Mouse (Mus musculus): Measurements from ENCODE around the gene Cdh23.

Cdh23 gene

DNA sequence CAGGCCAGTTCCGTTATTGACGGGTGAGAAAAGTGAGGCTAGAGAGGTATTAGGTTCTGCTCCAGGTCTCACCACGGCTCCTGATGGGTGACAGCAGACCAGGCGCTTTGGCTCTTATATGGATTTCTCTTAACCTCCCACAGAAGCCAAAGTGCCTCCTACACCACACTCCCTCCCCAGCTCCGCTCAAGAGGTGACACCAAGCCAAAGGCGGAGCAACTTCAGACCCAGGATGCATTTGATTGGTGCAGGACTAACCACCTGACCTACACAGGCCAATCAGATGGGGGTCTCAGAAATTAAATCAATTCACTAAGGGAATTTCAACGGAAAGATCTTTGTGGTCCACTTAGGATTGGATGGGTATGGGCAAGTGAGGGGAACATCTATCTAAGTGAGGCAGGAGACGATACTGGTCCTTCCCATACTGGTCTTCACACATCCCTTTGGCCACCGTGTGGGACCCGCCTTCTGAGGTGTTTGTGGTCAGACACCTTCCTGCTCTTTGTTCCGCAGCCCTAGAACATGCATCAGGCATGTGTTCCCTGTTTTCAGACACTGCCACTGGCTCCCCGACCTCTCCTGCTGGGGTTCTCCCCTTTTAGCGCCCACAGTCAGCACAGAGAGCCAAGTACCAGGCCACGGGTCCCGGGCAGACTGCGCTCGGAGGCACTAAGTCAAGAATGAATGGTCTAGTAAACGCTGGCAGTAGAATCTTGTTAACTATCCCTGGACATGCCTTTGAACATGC lies 157.0 kb downstream of the Cdh23 start:
- in situ Hi-C loops (cut with MboI; ENCODE audit: low pct_unique_long_range_greater_than_20kb in 1 of 2, low sequenced_read_pairs in 2 of 2, unreplicated experiment in 1 of 2): no loop called here

- in situ Hi-C loops (cut with MboI; ENCODE audit: low pct_unique_long_range_greater_than_20kb in 1 of 2, low sequenced_read_pairs in 2 of 2, unreplicated experiment in 1 of 2): no loop called here
Observed at GRCm38 (mm10) chr10:60536098-60536811, 160.0 kb downstream of the Cdh23 start.

- in situ Hi-C loops (cut with MboI; ENCODE audit: low pct_unique_long_range_greater_than_20kb in 1 of 2, low sequenced_read_pairs in 2 of 2, unreplicated experiment in 1 of 2): no loop called here
Observed at GRCm38 (mm10) chr10:60532502-60532901, 163.8 kb downstream of the Cdh23 start.

- in situ Hi-C loops (cut with MboI; ENCODE audit: low pct_unique_long_range_greater_than_20kb in 1 of 2, low sequenced_read_pairs in 2 of 2, unreplicated experiment in 1 of 2): no loop called here
Observed at GRCm38 (mm10) chr10:60531349-60531748, 164.9 kb downstream of the Cdh23 start.

DNA sequence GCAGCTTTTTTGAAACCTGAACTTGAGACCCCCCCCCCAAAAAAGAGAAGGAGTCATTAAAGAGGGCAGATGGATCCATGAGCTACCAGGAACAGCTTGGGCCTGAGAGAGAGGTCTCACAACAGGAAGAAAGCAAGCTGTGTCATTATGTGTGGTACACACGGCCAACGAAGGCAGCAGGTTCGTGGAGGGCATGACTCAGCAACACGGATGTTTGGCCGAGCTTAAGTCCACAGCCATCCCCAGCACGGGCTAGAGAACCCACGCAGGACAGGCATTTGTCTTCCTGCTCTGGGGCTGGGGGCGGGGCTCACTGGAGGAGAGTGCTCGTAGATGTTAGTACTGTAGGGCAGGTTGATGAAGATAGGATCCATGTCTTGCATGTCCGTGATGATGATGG lies 165.7 kb downstream of the Cdh23 start:
- in situ Hi-C loops (cut with MboI; ENCODE audit: low pct_unique_long_range_greater_than_20kb in 1 of 2, low sequenced_read_pairs in 2 of 2, unreplicated experiment in 1 of 2): no loop called here

GRCm38 (mm10) chr10:60527949-60528348 lies 168.3 kb downstream of the Cdh23 start:
- in situ Hi-C loops (cut with MboI; ENCODE audit: low pct_unique_long_range_greater_than_20kb in 1 of 2, low sequenced_read_pairs in 2 of 2, unreplicated experiment in 1 of 2): no loop called here

- in situ Hi-C loops (cut with MboI; ENCODE audit: low pct_unique_long_range_greater_than_20kb in 1 of 2, low sequenced_read_pairs in 2 of 2, unreplicated experiment in 1 of 2): no loop called here
Observed at GRCm38 (mm10) chr10:60525081-60525480, 171.2 kb downstream of the Cdh23 start.

GRCm38 (mm10) chr10:60516286-60516685 lies 180.0 kb downstream of the Cdh23 start:
- in situ Hi-C loops (cut with MboI; ENCODE audit: low pct_unique_long_range_greater_than_20kb in 1 of 2, low sequenced_read_pairs in 2 of 2, unreplicated experiment in 1 of 2): no loop called here

DNA sequence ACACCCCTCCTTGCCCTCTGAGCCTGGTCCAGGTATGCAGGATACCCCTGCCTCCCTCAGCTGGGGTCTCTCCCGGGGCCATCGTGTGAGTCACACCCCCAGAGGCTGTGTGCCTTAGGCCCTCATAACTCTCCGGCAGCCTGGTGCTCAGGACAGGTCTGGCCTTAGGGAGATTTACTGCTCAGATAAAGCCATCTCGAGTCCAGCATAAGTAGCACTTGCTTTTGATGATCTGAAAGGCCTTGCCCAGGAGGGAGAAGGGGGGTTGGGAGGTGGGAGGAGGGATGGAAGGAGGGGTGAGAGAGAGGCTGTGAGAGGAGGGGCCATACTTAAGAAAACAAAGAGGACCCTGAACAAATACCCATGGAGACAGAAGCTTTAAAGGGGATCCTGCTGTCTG lies 197.8 kb downstream of the Cdh23 start:
- in situ Hi-C loops (cut with MboI; ENCODE audit: low pct_unique_long_range_greater_than_20kb in 1 of 2, low sequenced_read_pairs in 2 of 2, unreplicated experiment in 1 of 2): no loop called here

DNA sequence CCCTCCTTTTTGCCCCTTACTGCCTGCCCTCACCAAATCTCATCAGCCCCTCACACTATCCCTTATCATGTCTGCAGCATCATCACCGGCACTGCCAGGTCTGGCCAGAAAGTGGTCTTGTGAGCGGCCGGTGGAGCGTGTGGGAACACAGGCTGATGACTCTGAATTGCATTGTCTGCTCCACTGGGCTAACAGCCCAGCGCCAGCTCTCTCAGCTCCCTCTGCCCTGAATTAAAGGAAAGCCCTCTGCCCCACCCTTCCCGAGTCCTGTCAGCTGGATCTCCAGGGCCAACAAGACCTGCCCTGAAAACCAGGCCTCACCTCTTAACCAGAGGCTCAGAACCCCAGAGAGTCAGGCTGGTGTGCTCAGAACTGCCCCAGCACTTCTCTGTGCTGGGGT lies 201.2 kb downstream of the Cdh23 start:
- in situ Hi-C loops (cut with MboI; ENCODE audit: low pct_unique_long_range_greater_than_20kb in 1 of 2, low sequenced_read_pairs in 2 of 2, unreplicated experiment in 1 of 2): no loop called here

GRCm38 (mm10) chr10:60491538-60491937 lies 204.8 kb downstream of the Cdh23 start:
- in situ Hi-C loops (cut with MboI; ENCODE audit: low pct_unique_long_range_greater_than_20kb in 1 of 2, low sequenced_read_pairs in 2 of 2, unreplicated experiment in 1 of 2): no loop called here

DNA sequence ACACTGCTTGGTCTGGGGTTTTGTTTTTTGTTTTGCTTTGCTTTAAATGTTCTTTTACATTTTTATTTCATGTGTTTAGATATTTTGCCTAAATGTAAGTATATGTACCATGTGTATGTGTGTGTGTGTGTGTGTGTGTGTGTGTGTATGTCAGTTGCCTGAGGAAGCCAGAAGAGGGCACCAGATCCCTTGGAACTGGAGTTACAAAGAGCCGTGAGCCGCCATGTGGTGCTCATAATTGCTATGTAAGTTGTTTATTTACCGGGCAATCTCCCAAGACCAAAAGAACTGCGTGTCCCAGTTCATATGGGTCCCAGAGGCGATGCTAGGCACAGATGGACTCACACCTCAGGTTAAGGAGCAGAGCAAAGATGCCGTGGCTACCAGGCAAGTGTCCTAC lies 214.9 kb downstream of the Cdh23 start:
- in situ Hi-C loops (cut with MboI; ENCODE audit: low pct_unique_long_range_greater_than_20kb in 1 of 2, low sequenced_read_pairs in 2 of 2, unreplicated experiment in 1 of 2): no loop called here

DNA sequence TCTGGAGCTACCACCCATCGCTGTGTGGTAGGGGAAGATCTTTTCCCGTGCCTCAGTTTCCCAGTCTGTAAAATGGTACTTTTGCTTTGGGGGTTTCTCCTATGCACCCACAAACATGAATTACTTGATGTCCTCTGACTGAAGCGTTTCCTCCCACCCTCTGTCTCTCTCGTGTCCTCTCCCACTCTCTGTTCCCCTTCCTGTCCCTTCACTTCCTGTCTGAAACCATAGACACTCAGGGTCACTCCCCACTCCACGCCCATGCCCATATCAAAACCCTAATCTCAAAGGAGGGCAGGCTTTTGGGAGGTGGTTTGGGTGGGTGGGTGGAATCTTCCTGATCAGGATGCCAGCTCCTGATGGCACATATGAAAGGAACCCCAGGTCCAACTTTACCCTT lies 221.7 kb downstream of the Cdh23 start:
- in situ Hi-C loops (cut with MboI; ENCODE audit: low pct_unique_long_range_greater_than_20kb in 1 of 2, low sequenced_read_pairs in 2 of 2, unreplicated experiment in 1 of 2): no loop called here

DNA sequence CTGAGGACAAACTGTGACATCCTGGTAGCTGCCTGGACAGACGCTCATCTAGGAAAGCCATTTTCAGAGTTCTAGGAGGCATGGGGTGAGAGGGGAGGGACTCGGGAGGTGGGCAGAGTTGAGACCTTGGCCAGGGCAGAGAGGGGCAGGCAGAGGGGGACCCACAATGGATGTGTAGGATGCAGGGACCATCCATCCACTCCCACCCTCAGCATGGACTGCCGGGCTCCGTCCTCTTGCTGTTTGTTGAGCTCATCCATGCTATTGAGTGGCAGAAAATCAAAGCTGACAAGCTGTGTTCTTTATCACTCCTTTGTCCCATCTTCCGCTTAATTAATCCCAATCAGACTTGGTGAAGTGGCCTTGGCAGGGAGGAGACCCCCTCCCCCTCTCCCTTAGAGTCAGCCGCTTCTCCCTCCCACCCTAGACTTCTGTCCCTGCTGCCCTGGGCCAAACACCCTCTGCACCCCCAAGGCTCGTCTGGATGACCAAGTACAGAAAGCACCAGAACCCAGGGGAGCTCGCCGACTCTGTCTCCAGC lies 222.4 kb downstream of the Cdh23 start:
- in situ Hi-C loops (cut with MboI; ENCODE audit: low pct_unique_long_range_greater_than_20kb in 1 of 2, low sequenced_read_pairs in 2 of 2, unreplicated experiment in 1 of 2): no loop called here

- in situ Hi-C loops (cut with MboI; ENCODE audit: low pct_unique_long_range_greater_than_20kb in 1 of 2, low sequenced_read_pairs in 2 of 2, unreplicated experiment in 1 of 2): loop anchor here in 1 of 2 experiments (10.0 kb wide), 1 partner anchor 287 kb away; the partner anchor contains the start of gene Slc29a3
Observed at GRCm38 (mm10) chr10:60467752-60468151, 228.5 kb downstream of the Cdh23 start.

GRCm38 (mm10) chr10:60463953-60464647 lies 232.2 kb downstream of the Cdh23 start:
- in situ Hi-C loops (cut with MboI; ENCODE audit: low pct_unique_long_range_greater_than_20kb in 1 of 2, low sequenced_read_pairs in 2 of 2, unreplicated experiment in 1 of 2): loop anchor here in 1 of 2 experiments (10.0 kb wide), 1 partner anchor 291 kb away; the partner anchor contains the start of gene Slc29a3

DNA sequence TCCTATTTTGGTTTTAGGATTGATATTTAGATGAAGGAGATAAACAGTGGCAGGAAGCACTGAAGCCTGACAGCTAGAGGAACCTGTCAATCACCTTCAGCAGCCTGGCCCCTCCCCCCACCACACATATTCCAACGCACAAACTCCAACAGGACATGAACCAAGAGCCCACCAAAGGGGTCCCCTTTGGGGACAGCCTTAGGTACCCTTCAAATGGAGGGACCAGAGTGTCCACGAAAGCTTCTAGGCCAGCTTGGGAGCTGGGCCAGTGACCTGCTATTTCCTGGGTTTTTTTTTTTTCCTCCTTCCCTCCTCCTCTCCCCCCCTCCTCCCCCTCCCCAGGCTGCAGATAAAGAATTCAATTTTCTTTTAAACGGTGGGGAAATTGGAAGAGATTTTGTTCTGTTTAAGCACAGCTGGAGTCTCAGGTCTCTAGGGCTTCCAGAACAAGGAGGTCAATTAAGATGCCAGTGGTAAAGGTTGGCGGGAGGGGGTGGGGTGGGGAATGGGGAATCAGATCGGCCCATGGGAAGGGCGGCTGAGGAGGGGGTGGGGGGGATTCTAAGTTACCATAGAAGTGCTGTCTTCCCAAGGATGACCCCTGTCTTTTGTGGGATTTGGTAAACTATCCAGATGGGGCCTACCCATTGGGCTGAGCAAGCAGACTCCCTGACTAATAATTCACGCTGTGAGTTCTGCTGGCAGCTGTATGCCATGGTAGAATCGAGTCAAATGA lies 239.5 kb downstream of the Cdh23 start:
- in situ Hi-C loops (cut with MboI; ENCODE audit: low pct_unique_long_range_greater_than_20kb in 1 of 2, low sequenced_read_pairs in 2 of 2, unreplicated experiment in 1 of 2): no loop called here

GRCm38 (mm10) chr10:60455193-60455592 lies 241.1 kb downstream of the Cdh23 start:
- in situ Hi-C loops (cut with MboI; ENCODE audit: low pct_unique_long_range_greater_than_20kb in 1 of 2, low sequenced_read_pairs in 2 of 2, unreplicated experiment in 1 of 2): no loop called here

Data from mouse embryonic stem cell (cell line).